Mouse (Mus musculus): ENCODE measurements around the gene Celf5.
A peak's percentile ranks its signal among the peaks of the same experiment; 100 is the strongest.

Celf5 gene

DNA sequence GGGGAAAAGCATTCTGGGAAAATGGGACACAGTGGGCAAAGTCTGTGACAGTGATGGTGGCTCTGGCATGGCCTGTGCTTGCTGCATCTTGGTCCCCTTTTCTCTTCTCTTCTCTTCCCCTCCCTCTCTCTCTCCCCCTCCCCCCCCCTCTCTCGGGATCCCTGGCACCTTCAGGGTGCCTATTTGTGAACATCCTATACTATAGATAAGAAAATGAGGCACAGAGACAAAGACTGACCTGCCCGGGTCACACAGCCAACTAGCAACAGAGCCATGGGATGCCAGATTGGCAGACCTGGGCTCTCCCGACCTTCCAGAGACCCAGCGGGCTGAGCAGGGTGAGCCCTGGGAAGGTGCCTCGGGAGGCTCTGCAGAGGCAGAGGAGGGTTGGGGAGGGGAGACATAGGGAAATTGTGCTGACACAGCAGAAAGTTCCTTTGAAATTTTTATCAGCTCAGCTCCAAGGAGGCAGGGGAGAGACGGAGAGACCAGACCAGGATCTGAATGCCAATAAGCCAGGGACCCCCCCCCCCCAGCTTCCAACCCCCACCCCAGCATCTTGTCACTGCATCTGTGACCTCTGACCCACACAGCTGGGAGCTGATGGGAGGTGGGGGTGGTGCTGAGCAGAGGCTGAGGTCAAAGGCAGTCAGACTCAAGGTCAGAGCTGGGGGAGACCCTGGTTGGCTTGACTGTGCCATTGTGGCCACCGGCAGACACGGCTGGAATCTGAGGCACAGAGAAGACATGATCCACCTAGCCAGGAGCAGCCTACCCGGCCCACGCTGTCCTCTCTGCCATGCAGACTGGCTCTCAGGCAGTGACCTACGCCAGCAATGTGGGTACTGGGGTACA is 64.1 kb downstream of the Celf5 start:
- peak; percentile 10 for DNase-seq (ENCODE audit: extremely low read depth, insufficient read length, low spot score)

DNA sequence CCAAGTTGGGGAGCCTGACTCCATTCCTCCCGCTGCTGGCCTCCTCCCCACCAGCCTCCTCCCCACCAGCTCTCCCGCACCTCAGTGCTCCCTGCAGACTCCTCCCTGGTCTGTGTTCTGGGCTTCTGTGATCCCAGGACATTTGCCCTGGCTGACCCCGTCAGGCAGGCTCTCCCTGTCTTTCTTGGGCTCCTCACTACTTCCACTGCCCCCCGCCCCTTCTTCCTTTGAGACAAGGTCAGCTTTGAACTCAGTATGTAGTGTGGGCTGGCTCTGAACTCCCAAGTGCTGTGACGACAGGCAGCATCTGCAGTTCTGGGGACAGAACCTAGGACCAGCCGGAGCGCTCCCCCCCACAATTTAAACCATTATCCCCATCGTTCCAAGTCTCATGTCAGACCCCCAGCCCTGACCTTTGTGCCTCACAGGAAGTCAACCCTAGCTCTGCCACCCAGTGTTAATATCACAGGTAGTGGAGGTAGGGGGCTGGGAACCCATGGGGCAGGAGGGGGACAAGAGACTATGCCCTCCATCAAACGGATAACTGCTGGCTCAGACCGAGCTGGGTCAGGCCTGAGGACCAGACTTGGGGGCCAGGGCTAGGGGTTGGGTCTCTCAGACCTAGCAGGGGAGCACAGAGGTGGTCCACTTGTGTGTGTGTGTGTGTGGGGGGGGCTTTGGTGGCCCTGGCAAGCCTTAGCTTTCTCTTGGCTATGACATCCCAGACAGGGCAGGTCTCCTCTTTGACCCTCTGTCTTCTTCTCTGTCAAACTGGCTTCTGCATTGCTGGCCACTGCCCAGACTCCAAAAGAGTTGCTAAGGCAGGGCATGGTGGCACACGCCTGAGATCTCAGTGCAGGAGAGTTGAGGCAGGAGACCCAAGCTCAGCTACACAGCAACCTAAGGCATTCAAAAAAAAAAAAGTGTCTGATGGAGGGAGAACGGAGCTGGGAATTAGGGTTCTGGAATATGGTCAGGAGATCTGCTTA is 65.0 kb downstream of the Celf5 start:
- DNase-seq (ENCODE audit: extremely low read depth, insufficient read length, low spot score): no peak

DNA sequence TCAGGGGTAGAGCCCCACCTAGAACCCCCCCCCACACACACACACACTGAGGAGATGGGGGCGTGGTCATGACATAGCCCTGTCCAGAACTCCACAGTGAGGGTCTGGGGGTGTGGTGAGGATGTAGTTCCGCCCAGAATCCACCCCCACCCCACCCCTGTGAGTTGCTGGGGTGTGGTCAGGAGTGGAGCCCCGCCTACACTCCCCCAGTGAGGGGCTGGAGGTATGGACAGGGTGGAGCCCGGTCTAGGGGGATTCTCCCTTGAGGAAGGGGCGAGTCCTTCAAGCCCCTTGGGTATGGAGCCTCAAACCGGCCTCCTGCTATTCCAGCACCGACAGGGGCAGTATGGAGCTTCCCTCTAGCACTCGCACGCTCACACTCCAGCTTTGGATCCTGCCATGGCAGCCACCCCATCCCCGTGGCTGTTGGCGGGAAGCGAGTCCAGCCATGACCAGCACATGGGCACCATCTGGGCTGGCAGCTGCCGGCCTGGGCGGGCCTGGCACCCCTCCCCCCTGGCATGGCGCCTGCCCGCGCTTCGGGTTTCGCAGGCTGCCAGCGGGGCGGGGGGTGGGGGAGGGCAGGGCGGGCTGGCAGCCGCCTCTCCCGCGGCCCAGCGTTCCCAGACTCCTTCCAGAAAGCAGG is 65.8 kb downstream of the Celf5 start:
- DNase-seq (ENCODE audit: extremely low read depth, insufficient read length, low spot score): peak; percentile 95

DNA sequence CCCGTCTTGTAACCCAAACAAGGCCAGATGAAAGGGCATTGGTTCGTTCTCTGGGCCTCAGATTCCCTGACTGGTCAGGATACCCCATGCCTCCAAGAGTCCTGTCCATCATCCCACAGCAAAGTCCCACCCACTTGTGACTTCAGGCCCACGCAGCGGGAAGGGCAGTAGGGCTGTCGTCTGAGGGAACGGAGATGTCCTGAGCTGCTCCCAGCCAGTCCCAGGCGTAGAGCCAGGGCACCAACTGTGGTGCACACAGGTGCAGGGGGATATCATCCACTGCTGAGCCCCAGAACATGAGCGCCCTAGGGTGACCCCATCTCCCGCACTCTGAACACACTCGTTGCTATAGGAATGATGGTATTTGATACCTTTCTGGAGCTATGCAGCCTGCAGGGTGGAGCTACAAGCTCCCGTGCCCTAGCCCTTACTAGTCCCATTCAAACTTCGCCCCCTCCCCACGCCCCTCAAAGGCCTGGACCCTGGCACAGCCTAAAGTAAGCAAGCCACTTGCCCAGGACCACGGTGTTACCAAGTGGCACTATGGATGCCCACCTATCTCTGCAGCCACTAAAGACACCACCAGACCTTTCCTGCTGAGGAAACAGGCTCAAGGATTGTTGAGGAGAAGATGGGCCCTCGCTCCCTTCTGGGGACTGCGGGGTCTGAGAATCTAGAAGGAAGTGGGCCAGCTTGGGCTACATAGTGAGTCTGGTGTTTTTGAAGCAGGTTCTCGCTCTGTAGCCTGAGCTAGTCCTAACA is 66.8 kb downstream of the Celf5 start:
- DNase-seq (ENCODE audit: extremely low read depth, insufficient read length, low spot score): no peak

DNA sequence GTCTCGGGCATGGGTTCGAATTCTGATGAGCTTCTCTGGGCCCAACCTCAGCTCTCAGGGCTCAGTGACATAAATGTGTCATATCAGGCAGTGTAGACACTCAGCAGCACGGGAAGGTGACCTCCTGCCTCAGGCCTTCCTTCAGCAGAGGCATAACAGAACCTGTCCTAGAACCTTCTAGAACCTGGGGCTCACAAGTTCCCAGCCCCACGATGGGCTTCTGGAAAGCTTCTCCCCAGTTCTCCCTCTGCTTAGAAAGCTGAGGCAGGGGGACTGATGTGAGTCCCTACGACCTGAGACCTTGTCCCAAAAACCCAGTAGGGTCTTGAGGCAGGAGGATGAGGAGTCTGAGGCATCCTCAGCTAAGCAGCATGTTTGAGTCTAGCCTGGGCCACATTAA is 67.4 kb downstream of the Celf5 start:
- DNase-seq (ENCODE audit: extremely low read depth, insufficient read length, low spot score): no peak

DNA sequence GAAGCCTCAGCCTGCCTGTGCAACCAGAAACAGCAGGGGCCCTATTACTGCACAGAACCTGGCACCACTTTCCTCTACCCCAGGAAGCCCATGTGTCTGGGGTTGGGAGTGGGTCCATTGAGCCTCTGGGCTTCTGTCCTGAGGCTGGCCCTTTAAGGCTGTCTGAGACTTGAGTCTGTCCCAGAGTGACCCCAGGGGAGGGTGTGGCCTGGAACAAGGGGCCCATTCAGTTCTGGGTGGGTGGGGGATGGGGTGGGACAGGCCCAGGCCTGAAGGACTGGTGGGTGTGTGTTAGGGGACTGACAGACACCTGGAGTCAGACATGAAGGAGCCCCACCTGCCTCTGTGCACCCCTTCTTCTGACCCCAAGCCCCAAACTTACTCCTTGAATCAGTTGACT is 67.8 kb downstream of the Celf5 start:
- no peak for DNase-seq (ENCODE audit: extremely low read depth, insufficient read length, low spot score)

DNA sequence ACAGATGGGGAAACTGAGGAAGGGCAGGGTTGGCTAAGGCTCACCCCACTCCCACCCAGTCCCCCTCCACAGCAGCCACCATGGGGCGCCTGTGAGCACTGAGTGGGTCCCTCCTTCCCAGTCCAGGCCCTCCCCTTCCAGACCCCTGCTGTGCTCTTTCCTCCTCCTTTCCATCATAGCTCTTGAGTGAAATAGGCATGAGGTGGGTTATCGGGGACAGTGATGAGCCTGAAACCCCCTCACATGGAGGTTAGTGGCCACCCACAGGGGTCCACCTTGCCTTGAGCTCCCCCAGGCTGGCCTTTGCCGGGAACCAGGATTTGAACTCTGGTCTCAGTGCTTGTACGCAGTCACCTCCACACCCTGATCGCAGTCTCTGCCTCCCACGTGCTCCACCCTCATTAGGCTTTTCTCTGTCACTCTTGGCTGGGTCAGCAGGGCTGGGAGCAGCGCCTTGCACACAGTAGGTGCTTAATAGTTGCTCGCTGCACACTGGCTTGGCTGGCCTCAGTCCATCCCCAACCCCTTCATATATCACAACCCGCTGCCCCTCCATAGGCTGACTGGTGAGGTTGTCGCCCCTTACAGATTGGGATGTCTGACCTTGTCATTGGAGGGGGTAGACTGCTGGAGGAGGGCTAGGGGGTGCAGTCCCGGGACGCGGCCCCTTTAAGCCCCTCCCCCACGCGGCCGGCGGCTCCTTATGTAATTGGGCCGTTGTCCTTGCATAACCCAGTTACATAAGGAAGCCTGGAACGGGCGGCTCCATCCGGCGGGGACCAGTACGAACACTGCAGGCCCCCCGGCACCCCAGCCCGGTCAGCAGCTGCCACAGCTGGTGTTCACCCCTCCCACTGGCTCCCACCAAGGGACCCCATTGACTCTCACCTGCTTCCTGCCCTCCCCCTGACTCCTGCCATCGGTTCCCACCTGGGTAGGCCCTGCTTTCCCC is 68.9 kb downstream of the Celf5 start:
- DNase-seq (ENCODE audit: extremely low read depth, insufficient read length, low spot score): no peak

DNA sequence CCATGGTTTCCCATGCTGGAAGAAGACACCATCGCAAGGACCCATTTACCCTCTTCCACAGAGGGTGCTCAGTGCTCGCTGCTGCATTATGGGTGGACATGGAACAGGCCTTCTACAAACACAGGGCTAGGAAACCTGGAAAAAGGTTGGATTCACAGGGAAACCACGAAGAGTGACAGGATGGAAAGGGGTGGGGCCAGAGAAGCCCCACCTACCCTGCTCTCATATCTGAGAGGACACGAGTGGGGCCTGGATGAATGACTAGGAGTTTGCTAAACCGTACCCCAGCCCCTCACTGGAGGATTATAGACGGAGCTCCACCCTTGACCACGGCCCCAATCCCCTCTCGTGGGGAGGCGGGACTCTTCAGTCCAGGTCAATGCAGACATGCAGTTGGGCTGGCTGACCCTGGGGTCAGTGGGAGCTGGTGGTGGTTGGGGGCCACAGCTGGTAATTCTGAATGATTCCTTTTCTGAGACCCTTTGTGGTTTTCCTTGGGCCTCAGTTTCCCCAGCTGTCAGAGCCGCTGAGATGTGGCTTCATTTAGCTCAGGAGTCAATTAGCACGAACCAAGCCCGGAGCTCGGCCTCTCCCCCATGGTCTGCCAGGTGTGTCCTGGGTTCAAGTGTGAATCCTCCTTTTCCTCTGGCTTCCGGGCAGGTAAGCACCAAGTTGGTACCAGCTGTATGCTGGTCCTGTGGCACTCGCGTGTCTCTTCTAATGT is 69.8 kb downstream of the Celf5 start:
- DNase-seq (ENCODE audit: extremely low read depth, insufficient read length, low spot score): no peak

DNA sequence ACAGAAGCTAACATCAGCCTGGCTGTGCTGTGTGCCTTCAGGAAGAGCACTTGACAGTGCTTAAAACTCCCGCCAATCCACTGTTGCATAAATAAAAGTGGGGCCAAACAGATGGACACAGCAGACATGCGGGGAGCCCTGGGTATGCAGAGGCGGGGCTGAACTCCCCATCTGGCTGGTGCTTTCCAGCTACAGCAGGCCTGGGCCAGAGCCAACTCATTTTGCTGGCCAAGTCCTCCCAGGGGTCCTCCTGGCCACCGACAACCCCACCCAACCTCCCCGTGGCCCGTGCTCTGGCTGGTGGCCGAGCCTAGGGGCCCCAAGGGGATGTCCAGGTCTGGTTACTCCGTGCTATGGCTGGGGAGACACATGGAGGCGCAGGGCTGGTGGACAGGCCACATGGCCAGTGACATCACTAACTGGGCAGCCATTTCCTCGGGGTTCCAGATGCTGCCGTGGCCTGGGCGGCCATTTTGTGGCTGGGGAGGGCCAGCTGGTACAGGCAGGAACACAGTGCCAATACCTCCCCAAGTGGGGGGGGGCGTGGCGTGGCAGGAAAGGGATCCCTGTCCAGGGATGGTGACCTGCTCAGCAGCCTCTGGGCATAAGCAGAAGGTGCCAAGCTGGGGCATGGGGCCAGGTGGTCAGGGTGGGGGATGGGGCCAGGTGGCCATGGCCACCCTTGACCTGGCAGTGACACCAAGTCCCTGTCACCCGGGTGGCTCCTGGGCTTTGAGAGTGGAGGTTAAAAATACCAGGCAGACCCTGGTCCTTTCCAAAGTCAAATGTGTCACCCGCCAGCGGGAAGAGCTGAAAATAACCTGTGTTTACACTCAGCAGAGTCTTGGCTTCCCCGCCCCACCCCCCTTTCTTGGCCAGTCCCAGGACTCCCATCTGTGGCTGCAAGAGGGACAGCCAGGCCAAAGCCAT is 70.8 kb downstream of the Celf5 start:
- peak; percentile 97 for DNase-seq (ENCODE audit: extremely low read depth, insufficient read length, low spot score)

DNA sequence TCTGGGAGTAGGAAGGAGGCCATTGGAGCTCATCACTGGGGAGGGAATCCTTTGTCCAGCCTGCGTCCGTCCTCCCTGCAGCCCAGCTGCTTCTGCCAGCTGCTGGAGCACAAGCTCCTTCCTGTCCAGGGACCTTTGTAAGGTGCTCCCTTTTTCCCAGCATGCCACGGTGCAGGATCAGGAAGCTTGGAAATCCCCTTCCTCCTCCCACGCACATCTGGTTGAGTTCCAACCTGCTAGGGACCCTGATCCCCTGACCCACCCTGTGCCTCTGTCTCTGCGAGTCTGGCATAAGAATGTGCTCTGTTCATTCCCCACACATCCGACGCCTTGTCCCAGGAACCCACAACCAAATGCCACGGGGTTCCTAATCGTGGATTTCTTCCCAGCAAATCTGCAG is 71.5 kb downstream of the Celf5 start:
- no peak for DNase-seq (ENCODE audit: extremely low read depth, insufficient read length, low spot score)

DNA sequence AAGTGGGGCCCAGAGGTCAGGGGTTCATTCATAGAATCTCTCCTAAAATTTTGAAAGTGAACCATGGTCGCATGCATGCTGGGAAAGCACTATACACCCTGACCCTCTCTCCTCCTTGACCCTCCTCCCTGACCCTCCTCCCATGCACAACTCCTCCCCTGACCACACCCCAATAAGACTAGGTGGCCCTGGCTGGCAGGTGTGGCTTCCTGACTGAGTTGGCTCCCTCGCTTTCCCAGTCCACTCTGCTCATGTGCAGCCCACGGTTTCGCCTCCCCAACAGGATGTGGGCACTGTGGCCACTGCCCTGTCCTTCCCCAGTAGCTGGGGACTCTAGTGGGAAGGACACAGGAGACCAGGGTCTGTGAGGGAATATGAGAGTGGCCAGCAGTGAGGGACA is 72.2 kb downstream of the Celf5 start:
- peak; percentile 59 for DNase-seq (ENCODE audit: extremely low read depth, insufficient read length, low spot score)

DNA sequence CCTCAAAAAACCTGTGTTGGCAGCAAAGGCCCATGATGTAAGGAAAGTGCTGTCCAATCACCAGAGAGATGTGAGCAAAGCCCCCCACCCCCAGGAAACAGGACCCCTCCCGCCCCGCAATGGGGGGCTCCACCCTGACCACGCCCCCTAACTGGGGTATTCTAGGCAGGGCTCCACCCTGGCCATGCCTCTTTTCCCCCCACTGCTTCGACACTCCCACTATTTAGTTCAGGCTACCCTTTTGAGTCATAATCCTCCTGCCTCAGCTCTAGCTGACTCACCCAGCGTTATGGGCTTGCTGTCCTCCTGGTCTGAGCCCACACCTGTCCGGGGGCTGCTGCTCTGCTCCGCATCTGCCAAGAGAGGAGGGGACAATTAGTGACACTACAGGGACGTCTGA is 73.2 kb downstream of the Celf5 start:
- DNase-seq (ENCODE audit: extremely low read depth, insufficient read length, low spot score): peak; percentile 64
